18 mouse cellular contexts compared by ENCODE assay signal in the genomic region with DNA sequence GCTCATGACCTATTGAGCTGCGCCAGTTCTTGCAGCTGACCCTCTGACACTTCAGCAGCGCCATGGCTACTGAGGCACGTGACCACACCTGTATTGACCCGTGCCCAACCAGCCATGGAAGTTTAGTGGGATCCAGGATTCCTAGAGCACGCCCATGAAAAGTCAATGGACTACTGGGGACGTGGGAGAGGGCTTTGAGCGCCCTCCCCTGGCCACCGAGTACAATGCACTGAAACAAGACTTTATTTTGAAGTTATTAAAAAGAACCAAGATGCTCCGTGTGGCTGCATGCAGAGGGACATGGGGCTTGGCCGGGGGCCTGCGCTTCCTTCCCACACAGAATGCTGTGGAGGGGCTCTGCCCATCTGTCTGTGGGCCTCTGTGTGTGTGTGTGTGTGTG. TPM values are rescaled to one million over a fixed set of nuclear protein-coding genes. Genes with fewer than 3 reads are reported as not detected.
DNase-seq lines count a peak whose midpoint lies in the region; ATAC-seq and TF ChIP-seq lines count a peak whose summit lies in the region.
"Had no signal": no experiment of that assay in that cellular context is flagged by ENCODE, and none has a peak within 500 bp of the region (broad histone marks: within the 10 kb centered on the region; RNA-seq: fewer than 3 reads in every experiment).

No protein-coding gene starts in this region.

- peak; percentile 44 to 64 for DNase-seq in kidney, postnatal 4 days
- DNase-seq in kidney, postnatal 10 days, result no peak
- DNase-seq in 3T3-L1 (ENCODE audit: low read depth, low spot score) (peak; percentile 20), CH12.LX (ENCODE audit: extremely low read depth) (peak; percentile 17)
- no peak for DNase-seq in adrenal gland, postnatal 14 days
- no peak for DNase-seq in spleen, adult 18-20 months
- DNase-seq in hindbrain, embryonic 14.5 days (ENCODE audit: low spot score), result no peak
- DNase-seq: adrenal gland, postnatal 25 days; cerebellum, adult 18-20 months had no signal

- TF ChIP-seq RAD21 in CH12.LX (IDR thresholded peaks at IDR 0.05; ENCODE audit: low read depth, low read length), result peak; percentile 43

- WGBS in bone marrow, adult 2 months, result 51% methylated on average over 11 of the region's 11 CpGs
- 67% methylated on average over 11 of the region's 11 CpGs for WGBS in hindbrain, embryonic 14.5 days

- H3K79me2 ChIP-seq in CH12.LX (replicated peaks; ENCODE audit: control insufficient read depth, extremely low read depth, insufficient read depth, poor library complexity, severe bottlenecking), result no peaks in the 10 kb centered on the region

- peaks cover 10% of the 10 kb centered on the region for H3K9me3 ChIP-seq in CH12.LX (replicated peaks; ENCODE audit: low read length)
- H3K9me3 ChIP-seq in hindbrain, embryonic 14.5 days (ENCODE audit: control insufficient read depth, low read length), result no peaks in the 10 kb centered on the region
- H3K9me3 ChIP-seq: embryonic facial prominence, embryonic 13.5 days; midbrain, embryonic 12.5 days; neural tube, embryonic 12.5 days had no signal

- H3K27ac ChIP-seq in CH12.LX (ENCODE audit: insufficient read depth, low read depth), result no peak overlapping the region
- no peak overlapping the region for H3K27ac ChIP-seq in bone marrow, adult 2 months (ENCODE audit: control insufficient read depth, insufficient read depth, low read depth, low read length, poor library complexity)
- H3K27ac ChIP-seq in hindbrain, embryonic 14.5 days, result no peak overlapping the region
- H3K27ac ChIP-seq: embryonic facial prominence, embryonic 13.5 days; midbrain, embryonic 12.5 days; neural tube, embryonic 12.5 days had no signal

- H3K36me3 ChIP-seq in CH12.LX (replicated peaks in 1 of 2; ENCODE audit: control insufficient read depth in 1 of 2, insufficient read depth in 1 of 2, low read length in 1 of 2), result no peaks in the 10 kb centered on the region
- no peaks in the 10 kb centered on the region for H3K36me3 ChIP-seq in hindbrain, embryonic 14.5 days (replicated peaks; ENCODE audit: control insufficient read depth, insufficient read depth)
- H3K36me3 ChIP-seq: embryonic facial prominence, embryonic 13.5 days; midbrain, embryonic 12.5 days; neural tube, embryonic 12.5 days had no signal

- H3K4me3 ChIP-seq in CH12.LX (replicated peaks in 1 of 3; ENCODE audit: low read depth in 2 of 3, low read length in 2 of 3, poor library complexity in 1 of 3), result no peak overlapping the region
- H3K4me3 ChIP-seq in bone marrow, adult 2 months (replicated peaks; ENCODE audit: control insufficient read depth, low read depth, low read length), result no peak overlapping the region
- H3K4me3 ChIP-seq in hindbrain, embryonic 14.5 days (replicated peaks; ENCODE audit: low read length), result no peak overlapping the region
- H3K4me3 ChIP-seq: embryonic facial prominence, embryonic 13.5 days; midbrain, embryonic 12.5 days; neural tube, embryonic 12.5 days had no signal

- H3K27me3 ChIP-seq in CH12.LX (replicated peaks), result peaks cover 69% of the 10 kb centered on the region
- H3K27me3 ChIP-seq in hindbrain, embryonic 14.5 days (ENCODE audit: control insufficient read depth, insufficient read depth, low read length), result peaks cover 4% of the 10 kb centered on the region
- H3K27me3 ChIP-seq: Patski had no signal

- in situ Hi-C loops in CH12.LX (cut with MboI; ENCODE audit: low pct_ligation_motif_present, low pct_unique_long_range_greater_than_20kb, low sequenced_read_pairs), result no loop called here

- no peak for TF ChIP-seq EP300 in CH12.LX (IDR thresholded peaks at IDR 0.05; ENCODE audit: low read length)

- peak; percentile 29 to 57; a peak in 3 of 4 replicates for TF ChIP-seq CTCF in CH12.LX (conservative IDR thresholded peaks at IDR 0.05 in 1 of 2, IDR thresholded peaks at IDR 0.05 in 1 of 2; ENCODE audit: low read depth in 2 of 2, low read length in 2 of 2)
- TF ChIP-seq CTCF in bone marrow, adult 2 months (IDR thresholded peaks at IDR 0.05; ENCODE audit: control insufficient read depth, insufficient read depth, low read length), result peak; percentile 16; the same call in 1 of the 2 replicates

- H3K9ac ChIP-seq in CH12.LX (ENCODE audit: insufficient read depth, low read depth), result no peak overlapping the region
- H3K9ac ChIP-seq in hindbrain, embryonic 14.5 days, result no peak overlapping the region
- H3K9ac ChIP-seq: midbrain, embryonic 12.5 days; neural tube, embryonic 12.5 days had no signal

- dilution Hi-C loops in CH12.LX (cut with MboI; ENCODE audit: extremely low pct_ligation_motif_present, extremely low pct_unique_long_range_greater_than_20kb, low sequenced_read_pairs), result no loop called here

- no peak for ATAC-seq in hindbrain, embryonic 14.5 days (ENCODE audit: low FRiP score)
- ATAC-seq: forebrain, embryonic 16.5 days; Patski had no signal

- peaks cover 3 to 6% of the 10 kb centered on the region in 2 experiments for H3K4me1 ChIP-seq in CH12.LX (ENCODE audit: control insufficient read depth in 1 of 2, insufficient read depth in 2 of 2)
- H3K4me1 ChIP-seq in bone marrow, adult 2 months (ENCODE audit: control insufficient read depth, insufficient read depth, low read length), result no peaks in the 10 kb centered on the region
- peaks cover 16% of the 10 kb centered on the region for H3K4me1 ChIP-seq in hindbrain, embryonic 14.5 days (replicated peaks; ENCODE audit: control insufficient read depth, insufficient read depth, low read length)

- no peak for TF ChIP-seq POLR2A in CH12.LX (IDR thresholded peaks at IDR 0.05; ENCODE audit: low read depth, low read length)
- TF ChIP-seq POLR2A in bone marrow, adult 2 months (IDR thresholded peaks at IDR 0.05; ENCODE audit: borderline replicate concordance, control insufficient read depth, low read depth, low read length), result no peak

- no peak overlapping the region for H3K4me2 ChIP-seq in CH12.LX (ENCODE audit: insufficient read depth, low read depth, poor library complexity, severe bottlenecking)
- no peak overlapping the region for H3K4me2 ChIP-seq in hindbrain, embryonic 14.5 days (replicated peaks)
- H3K4me2 ChIP-seq: embryonic facial prominence, embryonic 13.5 days; midbrain, embryonic 12.5 days had no signal

TF ChIP-seq in CH12.LX, 34 proteins besides CTCF, POLR2A, EP300 and RAD21:
- peak; percentile 32 for TF ChIP-seq SMC3 (IDR thresholded peaks at IDR 0.05; ENCODE audit: low read depth, low read length)
- TF ChIP-seq GABPA (IDR thresholded peaks at IDR 0.05; ENCODE audit: insufficient replicate concordance, low read depth, low read length), result no peak

RNA-seq across cellular contexts. Expression of gene Tmem54, which starts 6.0 kb away (rescaled TPM):
- not detected in 2 replicates for total RNA-seq in CH12.LX (2012; rRNA removed)
- total RNA-seq in CH12.LX (2014; rRNA removed), result not detected in 2 replicates
- not detected in 2 replicates for polyA plus RNA-seq in CH12.LX (2012; ENCODE audit: insufficient read length, low read depth)
- 1.8 TPM in 1 of 2 replicates, not detected in the other for polyA plus RNA-seq in bone marrow, adult 2 months (2011; ENCODE audit: insufficient read depth, insufficient read length, low replicate concordance, missing spikeins)
- total RNA-seq in adrenal gland, postnatal 14 days (2021), result not detected in 2 replicates
- 0.33 TPM in 1 of 2 replicates, not detected in the other for polyA plus RNA-seq in hindbrain, embryonic 14.5 days (2014; fragmentation: Nextera tagmentation; extraction: Ambion mirVana)
- total RNA-seq: adrenal gland, postnatal 25 days; layer of hippocampus, adult 18-20 months; left cerebral cortex, postnatal 36 days had no signal
- polyA plus RNA-seq: forebrain, embryonic 16.5 days; heart, postnatal 0 days; Patski had no signal

RNA-seq across cellular contexts. Expression of gene Hpca, which starts 10.5 kb away (rescaled TPM):
- total RNA-seq in CH12.LX (2012; rRNA removed), result 28.5 and 31.6 TPM in 2 replicates
- total RNA-seq in CH12.LX (2014; rRNA removed), result 1.0 and 1.3 TPM in 2 replicates
- 2.9 and 3.6 TPM in 2 replicates for polyA plus RNA-seq in CH12.LX (2012; ENCODE audit: insufficient read length, low read depth)
- polyA plus RNA-seq in bone marrow, adult 2 months (2011; ENCODE audit: insufficient read depth, insufficient read length, low replicate concordance, missing spikeins), result not detected in 2 replicates
- total RNA-seq in adrenal gland, postnatal 14 days (2021), result 1.2 and 5.1 TPM in 2 replicates
- 56.2 and 68.7 TPM in 2 replicates for polyA plus RNA-seq in hindbrain, embryonic 14.5 days (2014; fragmentation: Nextera tagmentation; extraction: Ambion mirVana)
- polyA plus RNA-seq: Patski had no signal

RNA-seq across cellular contexts. Expression of gene Fndc5, which starts 25.4 kb away (rescaled TPM):
- total RNA-seq in CH12.LX (2012; rRNA removed) (0.17 and 0.21 TPM in 2 replicates), CH12.LX (2014; rRNA removed) (0.08 TPM in 1 of 2 replicates, not detected in the other)
- 0.26 and 0.33 TPM in 2 replicates for polyA plus RNA-seq in CH12.LX (2012; ENCODE audit: insufficient read length, low read depth)
- 2.7 TPM in 1 of 2 replicates, not detected in the other for polyA plus RNA-seq in bone marrow, adult 2 months (2011; ENCODE audit: insufficient read depth, insufficient read length, low replicate concordance, missing spikeins)
- 13.1 and 18.0 TPM in 2 replicates for total RNA-seq in adrenal gland, postnatal 14 days (2021)
- 14.5 and 15.4 TPM in 2 replicates for polyA plus RNA-seq in hindbrain, embryonic 14.5 days (2014; fragmentation: Nextera tagmentation; extraction: Ambion mirVana)
- polyA plus RNA-seq: Patski had no signal

RNA-seq across cellular contexts. Expression of gene Rnf19b, which starts 53.3 kb away (rescaled TPM):
- 65.3 and 75.3 TPM in 2 replicates for total RNA-seq in CH12.LX (2012; rRNA removed)
- total RNA-seq in CH12.LX (2014; rRNA removed), result 104 and 111 TPM in 2 replicates
- 98.3 and 102 TPM in 2 replicates for polyA plus RNA-seq in CH12.LX (2012; ENCODE audit: insufficient read length, low read depth)
- 23.9 and 47.7 TPM in 2 replicates for polyA plus RNA-seq in bone marrow, adult 2 months (2011; ENCODE audit: insufficient read depth, insufficient read length, low replicate concordance, missing spikeins)
- total RNA-seq in adrenal gland, postnatal 14 days (2021), result 23.8 and 25.9 TPM in 2 replicates
- polyA plus RNA-seq in hindbrain, embryonic 14.5 days (2014; fragmentation: Nextera tagmentation; extraction: Ambion mirVana), result 35.5 and 41.1 TPM in 2 replicates

Comparison
In these comparisons a context has a peak if more than half of its experiments do, and no peak if none do; other contexts are left out.
1. DNase-seq: peak in kidney, postnatal 4 days (2 of 2), 3T3-L1 (single experiment) and CH12.LX (single experiment); none in kidney, postnatal 10 days (single experiment), adrenal gland, postnatal 14 days (single experiment), spleen, adult 18-20 months (0 of 2) and hindbrain, embryonic 14.5 days (single experiment).
2. RNA of gene Hpca, which starts 10.5 kb away (polyA plus RNA-seq): 56.2 to 68.7 TPM in hindbrain, embryonic 14.5 days; 2.9 to 3.6 TPM in CH12.LX and not detected in bone marrow, adult 2 months; every median in the first group is over 10 times any median in the second.